Mouse (Mus musculus) kidney, embryonic 14.5 days (tissue): ENCODE results near the gene Btbd1. TPM values are rescaled to one million over a fixed set of nuclear protein-coding genes. Genes with fewer than 3 reads are reported as not detected.
"Not testable (repeated sequence)": the region's sequence is repeated elsewhere in the genome, so short reads cannot be mapped to it uniquely, and the experiment has no call there.

Source experiments
- ATAC-seq: fragments of 200-750 bp; cut with Nextera tagmentation; 2 replicates; pipeline ENCODE4 v1.8.0; 2017; ENCODE audit warnings: moderate number of reproducible peaks, mild to moderate bottlenecking, moderate TSS enrichment, moderate library complexity; ENCODE audit not compliant: low FRiP score, low TSS enrichment
- H3K27ac ChIP-seq: fragments of 300-500 bp; sonication (generic); 2 replicates; pipeline ENCODE4 v1.5.1; 2014; ENCODE audit warnings: low read depth, mild to moderate bottlenecking, low read length, moderate library complexity, mixed read lengths
- H3K27me3 ChIP-seq: fragments of 300-500 bp; sonication (generic); 2 replicates; pipeline ENCODE4 v1.6.1; 2014; ENCODE audit warnings: mild to moderate bottlenecking, low read length; ENCODE audit not compliant: control insufficient read depth, insufficient read depth
- H3K36me3 ChIP-seq: fragments of 300-500 bp; sonication (generic); 2 replicates; pipeline ENCODE4 v1.6.1; 2014; ENCODE audit warnings: low read length, mixed read lengths; ENCODE audit not compliant: control insufficient read depth, insufficient read depth
- H3K4me1 ChIP-seq: fragments of 300-500 bp; sonication (generic); 2 replicates; pipeline ENCODE4 v1.6.1; 2014; ENCODE audit warnings: low read length, mixed read lengths; ENCODE audit not compliant: control insufficient read depth, insufficient read depth
- H3K4me2 ChIP-seq: fragments of 300-500 bp; sonication (generic); replicated peaks from 2 replicates; pipeline ENCODE4 v1.6.1; 2014; ENCODE audit warnings: low read depth, mild to moderate bottlenecking, low read length
- H3K4me3 ChIP-seq: fragments of 300-500 bp; sonication (generic); 2 replicates; pipeline ENCODE4 v1.5.1; 2014; ENCODE audit warnings: mild to moderate bottlenecking, low read length
- H3K9ac ChIP-seq: fragments of 300-500 bp; sonication (generic); 2 replicates; pipeline ENCODE4 v1.6.1; 2014; ENCODE audit warnings: low read depth, mild to moderate bottlenecking, low read length, moderate library complexity
- H3K9me3 ChIP-seq: fragments of 300-500 bp; sonication (generic); 2 replicates; pipeline ENCODE4 v1.6.1; 2016; ENCODE audit warnings: low read length; ENCODE audit not compliant: control insufficient read depth
- WGBS: fragments of 180-500 bp; shearing (Covaris S2); extraction: QIAGEN DNeasy Blood & Tissue Kit; methylation state at CpG from one replicate; pipeline ENCODE4 v1.1.7; 2014; 5-methylcytosine and 5-hydroxymethylcytosine counted together
- polyA plus RNA-seq: library from polyadenylated mRNA; unstranded; fragments of >200 nt; fragmentation: Nextera tagmentation; extraction: Ambion mirVana; gene quantifications from 2 replicates; pipeline ENCODE4 v1.2.1, GENCODE M21; 2014

The Btbd1 gene
- polyA plus RNA-seq, 1 experiment from 2014 or later: 88.8 TPM

- Histone ChIP-seq H3K4me2 (no peak overlapping the region), H3K36me3 (no peaks in the 10 kb centered on the region), H3K9me3 (no peaks in the 10 kb centered on the region), H3K9ac (no peak overlapping the region), H3K4me3 (no peak overlapping the region), H3K4me1 (0 out of 2 replicates have a peak, but pooled peaks cover 5% of the 10 kb centered on the region), H3K27ac (no peak overlapping the region), H3K27me3 (no peaks in the 10 kb centered on the region)
- ATAC-seq: no peak
- 69% methylated on average over 3 of the region's 3 CpGs for WGBS
Measured at GRCm38 (mm10) chr7:81845313-81845712, 16.1 kb upstream of the Btbd1 start.

- no peak overlapping the region for H3K4me2 ChIP-seq
- no peak overlapping the region for H3K9ac ChIP-seq
- no peaks in the 10 kb centered on the region for H3K27me3 ChIP-seq
- H3K27ac ChIP-seq: no peak overlapping the region
- no peak for ATAC-seq
- no peak overlapping the region for H3K4me3 ChIP-seq
- H3K9me3 ChIP-seq: no peaks in the 10 kb centered on the region
- no peaks in the 10 kb centered on the region for H3K36me3 ChIP-seq
- H3K4me1 ChIP-seq: 0 out of 2 replicates have a peak, but pooled peaks cover 5% of the 10 kb centered on the region
- WGBS: 53% methylated on average over 11 of the region's 11 CpGs
Measured at GRCm38 (mm10) chr7:81844801-81845200, 15.6 kb upstream of the Btbd1 start.

- 86% methylated on average over 8 of the region's 8 CpGs for WGBS
- H3K9me3 ChIP-seq: no peaks in the 10 kb centered on the region
- ATAC-seq: no peak
- no peak overlapping the region for H3K4me2 ChIP-seq
- H3K4me1 ChIP-seq: 0 out of 2 replicates have a peak, but pooled peaks cover 5% of the 10 kb centered on the region
- no peak overlapping the region for H3K27ac ChIP-seq
- H3K27me3 ChIP-seq: no peaks in the 10 kb centered on the region
- no peak overlapping the region for H3K9ac ChIP-seq
- no peaks in the 10 kb centered on the region for H3K36me3 ChIP-seq
- H3K4me3 ChIP-seq: no peak overlapping the region
Measured at GRCm38 (mm10) chr7:81843903-81844302, 14.7 kb upstream of the Btbd1 start.

- ATAC-seq: no peak
- H3K27ac ChIP-seq: no peak overlapping the region
- 0 out of 2 replicates have a peak, but pooled peaks cover 5% of the 10 kb centered on the region for H3K4me1 ChIP-seq
- no peaks in the 10 kb centered on the region for H3K36me3 ChIP-seq
- no peak overlapping the region for H3K4me2 ChIP-seq
- H3K9ac ChIP-seq: no peak overlapping the region
- WGBS: 74% methylated on average over 1 of the region's 1 CpGs
- no peaks in the 10 kb centered on the region for H3K9me3 ChIP-seq
- no peaks in the 10 kb centered on the region for H3K27me3 ChIP-seq
- no peak overlapping the region for H3K4me3 ChIP-seq
Measured at GRCm38 (mm10) chr7:81842998-81843397, 13.8 kb upstream of the Btbd1 start.

GRCm38 (mm10) chr7:81842141-81842540 lies 12.9 kb upstream of the Btbd1 start:
- Histone ChIP-seq H3K27ac (no peak overlapping the region), H3K27me3 (no peaks in the 10 kb centered on the region), H3K36me3 (no peaks in the 10 kb centered on the region), H3K9me3 (no peaks in the 10 kb centered on the region), H3K4me1 (0 out of 2 replicates have a peak, but pooled peaks cover 5% of the 10 kb centered on the region), H3K4me2 (no peak overlapping the region), H3K4me3 (no peak overlapping the region), H3K9ac (no peak overlapping the region)
- ATAC-seq: no peak
- 93% methylated on average over 7 of the region's 7 CpGs for WGBS

GRCm38 (mm10) chr7:81841439-81841838 lies 12.2 kb upstream of the Btbd1 start:
- no peak overlapping the region for H3K27ac ChIP-seq
- 84% methylated on average over 6 of the region's 6 CpGs for WGBS

GRCm38 (mm10) chr7:81840661-81841181 lies 11.5 kb upstream of the Btbd1 start:
- H3K4me2 ChIP-seq: no peak overlapping the region
- no peaks in the 10 kb centered on the region for H3K27me3 ChIP-seq
- no peak overlapping the region for H3K9ac ChIP-seq
- H3K36me3 ChIP-seq: no peaks in the 10 kb centered on the region
- no peak for ATAC-seq
- 71% methylated on average over 7 of the region's 7 CpGs for WGBS
- 0 out of 2 replicates have a peak, but pooled peaks cover 5% of the 10 kb centered on the region for H3K4me1 ChIP-seq
- no peak overlapping the region for H3K4me3 ChIP-seq
- H3K9me3 ChIP-seq: no peaks in the 10 kb centered on the region
- no peak overlapping the region for H3K27ac ChIP-seq

More at GRCm38 (mm10) chr7:81841439-81841838, 12.2 kb upstream of the Btbd1 start:
- Histone ChIP-seq H3K4me1 (0 out of 2 replicates have a peak, but pooled peaks cover 5% of the 10 kb centered on the region), H3K4me2 (no peak overlapping the region), H3K9ac (no peak overlapping the region), H3K36me3 (no peaks in the 10 kb centered on the region), H3K9me3 (no peaks in the 10 kb centered on the region), H3K27me3 (no peaks in the 10 kb centered on the region), H3K4me3 (no peak overlapping the region)
- ATAC-seq: no peak

- 32% methylated on average over 6 of the region's 6 CpGs for WGBS
- Histone ChIP-seq H3K27ac (no peak overlapping the region), H3K9ac (no peak overlapping the region), H3K4me1 (no peaks in the 10 kb centered on the region), H3K9me3 (no peaks in the 10 kb centered on the region), H3K4me2 (no peak overlapping the region), H3K27me3 (no peaks in the 10 kb centered on the region), H3K4me3 (no peak overlapping the region), H3K36me3 (no peaks in the 10 kb centered on the region)
- ATAC-seq: no peak
Measured at GRCm38 (mm10) chr7:81839746-81840145, 10.5 kb upstream of the Btbd1 start.

GRCm38 (mm10) chr7:81837771-81838170 lies 8.5 kb upstream of the Btbd1 start:
- H3K9me3 ChIP-seq, H3K9ac ChIP-seq, H3K4me3 ChIP-seq, ATAC-seq, H3K27me3 ChIP-seq, H3K4me2 ChIP-seq, H3K27ac ChIP-seq, H3K4me1 ChIP-seq, H3K36me3 ChIP-seq: not testable (repeated sequence)
- WGBS: 87% methylated on average over 5 of the region's 5 CpGs
